Mouse (Mus musculus): Measurements from ENCODE around the gene Phactr4.

Gene Phactr4

DNA sequence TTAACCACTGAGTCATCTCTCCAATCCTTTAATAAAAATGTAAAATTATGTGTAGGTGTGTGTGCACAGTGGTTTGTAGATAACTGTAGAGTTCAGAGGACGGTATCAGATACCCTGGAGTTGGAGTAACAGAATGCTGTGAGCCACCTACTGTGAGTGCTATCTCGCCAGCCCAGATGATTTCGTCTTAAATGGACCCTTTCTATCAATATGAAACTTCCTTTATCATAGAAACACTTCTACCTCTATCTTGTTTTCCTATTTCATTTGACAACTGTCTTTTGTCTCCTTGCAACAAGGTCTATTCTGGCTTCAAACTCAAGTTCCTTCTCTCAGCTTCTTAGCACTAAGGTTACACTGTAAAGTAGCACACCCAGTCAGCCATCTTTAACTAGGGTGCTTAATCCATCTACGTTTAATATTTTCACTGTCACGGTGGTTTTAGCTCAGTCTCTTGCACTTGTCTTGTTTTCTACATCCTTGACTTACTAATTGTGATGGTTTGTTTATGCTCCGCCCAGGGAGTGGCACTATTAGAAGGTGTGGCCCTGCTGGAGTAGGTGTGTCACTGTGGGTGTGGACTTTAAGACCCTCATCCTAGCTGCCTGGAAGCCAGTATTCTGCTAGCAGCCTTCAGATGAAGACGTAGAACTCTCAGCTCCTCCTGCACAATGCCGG, 31.1 kb downstream of the Phactr4 start:
- TF ChIP-seq CTCF (conservative IDR thresholded peaks at IDR 0.05; ENCODE audit: low read length) (no peak), POU5F1 (IDR thresholded peaks at IDR 0.05; ENCODE audit: borderline replicate concordance, low read length) (no peak), NANOG (IDR thresholded peaks at IDR 0.05; ENCODE audit: borderline replicate concordance, low read length) (no peak)

GRCm38 (mm10) chr4:132389302-132389701, 33.0 kb downstream of the Phactr4 start:
- TF ChIP-seq NANOG (IDR thresholded peaks at IDR 0.05; ENCODE audit: borderline replicate concordance, low read length), result no peak
- TF ChIP-seq POU5F1 (IDR thresholded peaks at IDR 0.05; ENCODE audit: borderline replicate concordance, low read length), result no peak
- TF ChIP-seq CTCF (conservative IDR thresholded peaks at IDR 0.05; ENCODE audit: low read length), result no peak
- Histone ChIP-seq H3K9me3 (ENCODE audit: low read length) (no peaks in the 10 kb centered on the region), H3K4me3 (replicated peaks; ENCODE audit: low read length) (no peak overlapping the region), H3K4me1 (replicated peaks; ENCODE audit: low read depth, low read length) (peaks cover 39% of the 10 kb centered on the region), H3K27me3 (ENCODE audit: insufficient read depth, low read length) (no peaks in the 10 kb centered on the region), H3K36me3 (ENCODE audit: insufficient read depth, low read length) (peaks cover 17% of the 10 kb centered on the region)

More for the DNA sequence above, 31.1 kb downstream of the Phactr4 start:
- Histone ChIP-seq H3K27me3 (ENCODE audit: insufficient read depth, low read length) (no peaks in the 10 kb centered on the region), H3K36me3 (ENCODE audit: insufficient read depth, low read length) (peaks cover 5% of the 10 kb centered on the region), H3K9me3 (ENCODE audit: low read length) (no peaks in the 10 kb centered on the region), H3K4me3 (replicated peaks; ENCODE audit: low read length) (no peak overlapping the region), H3K4me1 (replicated peaks; ENCODE audit: low read depth, low read length) (peaks cover 40% of the 10 kb centered on the region)

- Histone ChIP-seq H3K36me3 (ENCODE audit: insufficient read depth, low read length) (peaks cover 26% of the 10 kb centered on the region), H3K9me3 (ENCODE audit: low read length) (no peaks in the 10 kb centered on the region), H3K4me3 (replicated peaks; ENCODE audit: low read length) (no peak overlapping the region), H3K4me1 (replicated peaks; ENCODE audit: low read depth, low read length) (peaks cover 39% of the 10 kb centered on the region), H3K27me3 (ENCODE audit: insufficient read depth, low read length) (no peaks in the 10 kb centered on the region)
- TF ChIP-seq POU5F1 (IDR thresholded peaks at IDR 0.05; ENCODE audit: borderline replicate concordance, low read length), result no peak
- no peak for TF ChIP-seq NANOG (IDR thresholded peaks at IDR 0.05; ENCODE audit: borderline replicate concordance, low read length)
- no peak for TF ChIP-seq CTCF (conservative IDR thresholded peaks at IDR 0.05; ENCODE audit: low read length)
Measured at GRCm38 (mm10) chr4:132387617-132388016, 34.7 kb downstream of the Phactr4 start.

- H3K36me3 ChIP-seq (ENCODE audit: insufficient read depth, low read length), result peaks cover 26% of the 10 kb centered on the region
- H3K9me3 ChIP-seq (ENCODE audit: low read length), result no peaks in the 10 kb centered on the region
- no peak for TF ChIP-seq CTCF (conservative IDR thresholded peaks at IDR 0.05; ENCODE audit: low read length)
- no peak for TF ChIP-seq POU5F1 (IDR thresholded peaks at IDR 0.05; ENCODE audit: borderline replicate concordance, low read length)
- no peak for TF ChIP-seq NANOG (IDR thresholded peaks at IDR 0.05; ENCODE audit: borderline replicate concordance, low read length)
- no peaks in the 10 kb centered on the region for H3K27me3 ChIP-seq (ENCODE audit: insufficient read depth, low read length)
- no peak overlapping the region for H3K4me3 ChIP-seq (replicated peaks; ENCODE audit: low read length)
- H3K4me1 ChIP-seq (replicated peaks; ENCODE audit: low read depth, low read length), result peaks cover 37% of the 10 kb centered on the region
Measured at GRCm38 (mm10) chr4:132386846-132387245, 35.4 kb downstream of the Phactr4 start.

DNA sequence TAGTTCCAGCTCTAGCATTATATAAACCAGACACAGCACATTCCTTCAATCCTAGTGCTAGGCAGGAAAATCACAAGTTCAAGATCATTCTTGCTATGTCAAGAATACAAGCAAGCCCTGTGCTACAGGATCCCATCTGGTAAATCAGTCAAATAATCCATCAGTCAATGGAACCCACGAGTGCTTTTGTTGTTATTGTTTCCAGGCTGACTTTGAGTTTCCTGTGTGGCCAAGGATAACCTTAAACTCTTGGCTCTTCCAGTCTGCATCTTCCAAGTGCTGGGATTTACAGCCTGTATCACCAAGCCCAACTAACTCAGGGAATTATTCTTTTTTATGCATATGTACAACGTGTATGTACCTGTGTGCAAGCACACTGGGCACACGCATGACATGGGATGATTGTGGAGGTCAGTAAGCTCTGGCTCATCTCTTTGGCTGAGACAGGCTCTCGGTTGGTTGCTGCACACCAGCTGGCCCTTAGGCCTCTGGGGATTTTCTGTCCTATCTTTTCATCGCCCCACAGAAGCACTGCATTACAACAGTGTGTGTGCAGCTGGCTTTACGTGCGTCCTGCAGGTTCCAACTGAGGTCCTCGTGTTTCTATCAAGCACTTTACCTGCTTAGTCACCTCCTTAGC, 36.4 kb downstream of the Phactr4 start:
- Histone ChIP-seq H3K4me3 (replicated peaks; ENCODE audit: low read length) (no peak overlapping the region), H3K4me1 (replicated peaks; ENCODE audit: low read depth, low read length) (peaks cover 30% of the 10 kb centered on the region), H3K9me3 (ENCODE audit: low read length) (no peaks in the 10 kb centered on the region), H3K36me3 (ENCODE audit: insufficient read depth, low read length) (peaks cover 26% of the 10 kb centered on the region), H3K27me3 (ENCODE audit: insufficient read depth, low read length) (no peaks in the 10 kb centered on the region)
- TF ChIP-seq POU5F1 (IDR thresholded peaks at IDR 0.05; ENCODE audit: borderline replicate concordance, low read length) (no peak), NANOG (IDR thresholded peaks at IDR 0.05; ENCODE audit: borderline replicate concordance, low read length) (no peak), CTCF (conservative IDR thresholded peaks at IDR 0.05; ENCODE audit: low read length) (no peak)

- Histone ChIP-seq H3K27me3 (ENCODE audit: insufficient read depth, low read length) (no peaks in the 10 kb centered on the region), H3K36me3 (ENCODE audit: insufficient read depth, low read length) (peaks cover 26% of the 10 kb centered on the region), H3K4me1 (replicated peaks; ENCODE audit: low read depth, low read length) (peaks cover 21% of the 10 kb centered on the region), H3K9me3 (ENCODE audit: low read length) (no peaks in the 10 kb centered on the region), H3K4me3 (replicated peaks; ENCODE audit: low read length) (no peak overlapping the region)
- TF ChIP-seq CTCF (conservative IDR thresholded peaks at IDR 0.05; ENCODE audit: low read length) (no peak), NANOG (IDR thresholded peaks at IDR 0.05; ENCODE audit: borderline replicate concordance, low read length) (no peak), POU5F1 (IDR thresholded peaks at IDR 0.05; ENCODE audit: borderline replicate concordance, low read length) (no peak)
Measured at GRCm38 (mm10) chr4:132383455-132383854, 38.8 kb downstream of the Phactr4 start.

DNA sequence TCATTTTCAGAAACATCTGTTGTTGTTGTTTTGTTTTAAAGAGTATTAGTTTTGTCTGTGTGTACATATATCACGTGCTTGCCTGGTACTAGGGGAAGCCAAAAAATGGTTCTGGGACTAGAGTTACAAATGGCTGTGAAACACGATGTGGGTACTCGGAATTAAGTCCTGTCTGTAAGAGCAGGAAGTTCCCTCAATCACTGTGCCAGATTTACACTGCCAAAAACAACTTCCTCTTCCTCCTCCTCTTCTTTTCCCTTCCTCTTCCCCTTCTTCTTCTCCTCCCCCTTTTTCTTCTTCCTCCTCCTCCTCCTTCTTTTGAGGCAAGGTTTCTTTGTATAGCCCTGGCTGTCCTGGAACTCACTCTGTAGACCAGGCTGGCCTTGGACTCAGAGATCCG, 40.0 kb downstream of the Phactr4 start:
- H3K4me1 ChIP-seq (replicated peaks; ENCODE audit: low read depth, low read length), result peaks cover 13% of the 10 kb centered on the region
- H3K4me3 ChIP-seq (replicated peaks; ENCODE audit: low read length), result no peak overlapping the region
- TF ChIP-seq POU5F1 (IDR thresholded peaks at IDR 0.05; ENCODE audit: borderline replicate concordance, low read length) (no peak), NANOG (IDR thresholded peaks at IDR 0.05; ENCODE audit: borderline replicate concordance, low read length) (no peak), CTCF (conservative IDR thresholded peaks at IDR 0.05; ENCODE audit: low read length) (no peak)
- no peaks in the 10 kb centered on the region for H3K9me3 ChIP-seq (ENCODE audit: low read length)
- H3K27me3 ChIP-seq (ENCODE audit: insufficient read depth, low read length), result no peaks in the 10 kb centered on the region
- H3K36me3 ChIP-seq (ENCODE audit: insufficient read depth, low read length), result peaks cover 36% of the 10 kb centered on the region

DNA sequence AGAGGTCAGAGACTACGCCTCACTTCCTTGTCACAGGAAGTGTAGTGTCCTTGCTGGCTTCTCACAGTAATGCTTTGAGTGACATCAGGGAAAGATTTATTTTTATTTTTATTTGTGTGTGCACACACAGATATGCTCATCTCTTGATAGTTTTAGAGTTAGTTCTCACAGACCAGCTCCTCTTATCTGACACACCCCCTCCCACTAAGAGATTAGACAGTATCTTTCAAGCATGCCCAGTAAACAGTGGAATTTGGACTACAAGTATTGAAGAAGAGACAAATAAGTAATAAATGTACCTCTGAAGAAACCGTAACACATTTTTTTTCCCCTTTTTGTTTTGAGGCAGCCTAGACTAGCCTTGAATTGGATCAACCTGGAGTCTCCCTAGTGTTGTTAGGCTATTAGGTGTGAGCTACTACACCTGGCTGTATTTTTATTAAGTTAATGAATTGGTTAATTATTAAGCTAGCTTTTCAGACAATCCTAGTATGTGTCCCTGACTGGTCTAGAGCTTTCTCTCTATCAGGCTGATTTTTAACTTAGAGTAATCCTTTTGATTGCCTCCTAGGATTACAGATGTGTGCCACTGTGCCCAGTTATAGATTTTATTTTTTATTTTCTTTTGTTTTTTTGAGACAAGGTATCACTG, 41.2 kb downstream of the Phactr4 start:
- Histone ChIP-seq H3K27me3 (ENCODE audit: insufficient read depth, low read length) (no peaks in the 10 kb centered on the region), H3K4me3 (replicated peaks; ENCODE audit: low read length) (no peak overlapping the region), H3K9me3 (ENCODE audit: low read length) (no peaks in the 10 kb centered on the region), H3K36me3 (ENCODE audit: insufficient read depth, low read length) (peaks cover 32% of the 10 kb centered on the region), H3K4me1 (replicated peaks; ENCODE audit: low read depth, low read length) (peaks cover 7% of the 10 kb centered on the region; the same call in 1 of the 2 replicates)
- no peak for TF ChIP-seq CTCF (conservative IDR thresholded peaks at IDR 0.05; ENCODE audit: low read length)
- no peak for TF ChIP-seq POU5F1 (IDR thresholded peaks at IDR 0.05; ENCODE audit: borderline replicate concordance, low read length)
- no peak for TF ChIP-seq NANOG (IDR thresholded peaks at IDR 0.05; ENCODE audit: borderline replicate concordance, low read length)
